Mouse (Mus musculus) cerebellum, adult 8-10 months (tissue): ENCODE measurements around the gene Alkbh6.

Experiments used
- DNase-seq: peaks from one replicate; pipeline ENCODE4 v3.0.0; 2022

Gene Alkbh6

DNA sequence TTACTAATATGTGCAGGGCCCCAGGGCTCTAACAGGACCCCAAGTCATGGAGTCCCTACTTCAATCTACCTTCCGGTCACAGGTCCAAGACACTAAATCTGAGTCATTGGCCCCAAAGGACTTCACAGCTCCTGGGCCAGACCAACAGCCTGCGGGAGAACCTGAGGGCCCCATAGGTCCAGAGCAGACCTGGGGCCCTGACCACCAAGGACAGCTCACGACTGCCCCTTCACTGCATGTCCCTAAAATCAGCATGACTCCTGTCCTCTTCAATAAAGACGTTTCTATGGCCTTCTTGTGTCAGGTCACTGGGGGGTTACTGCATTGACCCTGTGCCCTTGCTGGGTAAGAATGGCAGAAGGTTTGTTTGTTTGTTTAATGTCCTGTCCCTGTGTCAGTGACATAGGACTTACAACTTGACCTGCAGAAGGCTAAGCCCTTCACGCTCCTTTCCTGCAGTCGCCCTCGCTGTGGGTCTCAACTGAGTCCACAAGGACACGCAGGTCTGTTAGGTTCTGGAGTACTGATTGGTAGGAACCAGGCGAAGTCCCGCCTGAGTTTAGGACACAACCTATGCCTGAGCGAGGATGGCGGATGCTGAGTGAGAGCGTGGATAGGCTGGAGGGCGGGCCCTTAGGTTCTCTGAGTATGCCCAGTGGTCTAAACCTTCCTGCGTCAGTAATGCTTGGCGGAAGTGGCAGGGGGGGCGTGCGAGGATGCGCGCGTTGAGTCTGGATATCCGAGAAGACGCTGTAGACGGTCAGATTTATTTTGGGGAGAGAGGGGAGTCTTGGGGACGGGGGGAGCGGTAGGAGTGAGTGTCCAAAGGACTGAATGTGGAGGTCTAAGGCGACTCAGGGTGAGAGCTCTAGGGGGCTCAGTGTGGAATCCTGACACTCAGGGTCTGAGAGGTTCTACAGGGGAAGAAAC is at the start of gene Alkbh6:
Alkbh6 (plus strand) TSS at position 642 of the 930 bp plus-strand sequence.
- peak; percentile 93 for DNase-seq

DNA sequence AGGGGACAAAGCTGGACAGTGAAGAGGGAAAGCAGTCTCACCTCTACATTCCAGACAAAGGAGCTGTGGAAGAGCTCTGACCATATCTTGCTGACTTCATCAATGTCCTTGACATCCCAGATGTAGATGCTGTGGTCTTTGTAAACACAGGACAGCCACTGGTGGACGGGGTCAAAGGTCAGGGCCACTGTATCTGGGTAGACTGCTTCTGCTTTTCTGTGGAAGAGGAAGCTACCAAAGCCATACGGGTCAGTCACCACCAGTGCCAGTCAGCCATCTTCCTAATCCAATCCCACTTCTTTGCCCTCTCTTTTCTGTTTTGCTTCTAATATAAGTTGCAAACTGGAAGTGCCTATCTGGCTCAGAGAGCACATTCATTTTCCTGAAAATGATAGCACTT is 43.5 kb upstream of the Alkbh6 start:
- no peak for DNase-seq

DNA sequence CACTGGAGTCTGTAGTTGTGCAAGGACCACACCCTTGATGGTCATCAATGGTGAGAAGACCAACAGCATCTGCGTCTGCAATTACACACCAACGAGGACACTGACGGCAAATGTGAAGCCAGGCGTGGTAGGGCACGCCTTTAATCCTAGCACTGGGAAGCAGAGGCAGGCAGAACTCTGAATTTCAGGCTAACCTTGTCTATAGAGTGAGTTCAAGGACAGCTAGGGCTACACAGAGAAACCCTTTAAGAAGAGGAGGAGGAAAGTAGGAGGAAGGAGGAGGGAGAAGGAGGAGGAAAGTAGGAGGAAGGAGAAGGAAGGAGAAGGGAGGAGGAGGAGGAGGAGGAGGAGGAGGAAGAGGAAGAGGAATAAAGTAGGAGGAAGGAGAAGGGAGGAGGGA is 43.0 kb upstream of the Alkbh6 start:
- no peak for DNase-seq

DNA sequence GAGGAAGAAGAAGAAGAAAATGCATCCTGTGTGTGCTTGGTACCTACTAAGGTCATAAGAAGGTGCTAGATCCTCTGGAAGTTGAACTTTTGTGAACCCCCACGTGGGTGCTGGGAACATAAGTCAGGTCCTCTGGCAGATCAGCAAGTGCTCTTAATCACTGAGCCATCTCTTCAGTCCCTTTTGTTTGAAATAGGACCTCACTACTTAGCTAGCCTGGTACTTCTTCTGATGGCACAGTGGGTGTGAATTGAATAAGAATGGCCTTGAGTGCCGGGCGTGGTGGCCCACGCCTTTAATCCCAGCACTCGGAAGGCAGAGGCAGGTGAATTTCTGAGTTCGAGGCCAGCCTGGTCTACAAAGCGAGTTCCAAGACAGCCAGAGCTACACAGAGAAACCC is 42.6 kb upstream of the Alkbh6 start:
- DNase-seq: no peak

DNA sequence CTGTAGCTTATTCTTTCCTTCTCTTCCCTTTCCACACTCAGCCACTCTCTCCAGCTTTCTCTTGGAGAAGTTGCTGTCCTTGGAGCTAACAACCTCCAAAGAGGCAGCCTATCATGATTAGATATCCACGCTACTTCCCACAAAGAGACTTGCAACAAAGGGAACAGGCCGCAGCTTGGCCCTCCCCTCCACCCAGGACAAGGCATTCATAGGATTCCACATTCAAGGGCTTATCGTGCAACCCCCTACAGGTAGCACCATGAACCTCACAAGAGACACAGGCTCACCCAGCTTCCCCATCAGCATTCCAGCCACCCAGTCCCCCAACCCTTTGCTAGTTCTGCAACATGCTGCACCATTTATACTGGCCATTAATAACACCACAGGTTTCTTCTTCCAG is 41.7 kb upstream of the Alkbh6 start:
- no peak for DNase-seq

DNA sequence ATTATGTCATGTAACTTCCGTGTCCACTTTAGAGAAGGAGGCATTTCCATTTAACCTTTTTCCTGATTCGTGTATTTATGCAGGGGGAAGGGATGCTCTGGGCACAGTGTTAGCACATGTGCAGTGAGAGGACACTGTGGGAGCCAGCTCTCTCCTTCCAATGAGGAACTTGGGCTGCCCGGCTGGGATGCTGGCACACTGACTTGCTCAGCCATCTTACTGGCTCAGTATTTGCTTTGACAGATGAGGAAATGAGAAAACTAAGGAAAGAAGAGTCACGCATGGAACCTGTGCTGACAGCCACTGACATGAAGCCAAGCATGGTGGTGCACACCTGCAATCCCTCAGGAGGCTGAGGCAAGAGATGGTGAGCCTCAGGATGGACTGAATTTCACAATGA is 38.9 kb upstream of the Alkbh6 start:
- no peak for DNase-seq

DNA sequence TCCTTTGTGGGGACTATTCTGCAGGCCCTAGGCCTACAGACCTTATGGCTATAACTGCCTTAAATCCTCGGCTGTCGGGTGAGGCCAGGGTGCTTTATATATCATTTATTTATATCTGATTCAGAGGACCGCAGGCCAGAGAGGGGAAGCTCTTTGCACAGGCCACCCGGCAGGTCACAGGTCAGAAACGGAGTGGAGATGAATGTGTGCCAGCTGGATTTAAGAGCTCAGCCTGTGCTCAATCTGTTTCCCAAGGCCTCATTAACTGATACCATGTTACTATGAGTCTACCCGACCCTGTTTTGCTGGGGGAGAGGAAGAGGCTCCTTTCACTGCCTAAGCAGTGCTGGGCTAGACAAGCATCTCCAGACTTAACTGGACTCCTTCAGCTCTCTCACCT is 34.1 kb upstream of the Alkbh6 start:
- no peak for DNase-seq

DNA sequence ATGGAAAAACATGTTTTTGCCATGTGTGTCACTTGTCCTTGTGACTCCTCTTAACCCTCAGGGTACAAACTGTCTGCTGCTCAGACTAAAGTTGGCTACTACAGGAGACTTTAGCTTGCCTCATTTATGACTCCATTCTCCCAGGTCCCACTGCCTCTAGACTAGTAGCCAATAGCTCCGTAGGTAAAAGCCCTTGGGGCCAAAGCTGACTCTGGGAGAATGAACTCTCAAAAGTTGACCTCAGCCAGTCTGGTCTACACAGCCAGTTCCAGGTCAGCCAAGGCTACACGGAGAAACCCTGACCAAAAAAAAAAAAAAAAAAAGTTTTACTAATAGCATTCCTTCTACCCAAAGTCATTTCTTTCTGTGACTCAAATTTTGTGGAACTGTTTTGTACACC is 29.6 kb upstream of the Alkbh6 start:
- no peak for DNase-seq

DNA sequence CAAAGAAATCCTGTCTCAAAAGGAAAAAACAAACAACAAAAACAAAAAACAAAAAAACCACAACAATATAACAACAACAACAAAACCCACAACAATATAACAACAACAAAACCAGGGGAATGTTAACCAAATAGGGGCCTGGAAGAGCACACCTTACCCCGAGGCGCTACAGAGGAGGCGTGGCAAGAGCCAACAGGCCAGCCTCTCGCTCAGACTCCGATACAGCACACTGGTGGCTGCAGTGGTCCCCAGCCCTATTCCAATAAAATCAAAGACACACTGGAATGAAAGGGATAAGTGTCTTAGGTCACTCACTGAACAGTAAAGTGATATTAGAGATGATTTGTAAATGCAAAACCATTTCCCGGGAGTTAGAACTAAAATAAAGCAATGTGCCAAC is 29.0 kb upstream of the Alkbh6 start:
- DNase-seq: peak; percentile 11

DNA sequence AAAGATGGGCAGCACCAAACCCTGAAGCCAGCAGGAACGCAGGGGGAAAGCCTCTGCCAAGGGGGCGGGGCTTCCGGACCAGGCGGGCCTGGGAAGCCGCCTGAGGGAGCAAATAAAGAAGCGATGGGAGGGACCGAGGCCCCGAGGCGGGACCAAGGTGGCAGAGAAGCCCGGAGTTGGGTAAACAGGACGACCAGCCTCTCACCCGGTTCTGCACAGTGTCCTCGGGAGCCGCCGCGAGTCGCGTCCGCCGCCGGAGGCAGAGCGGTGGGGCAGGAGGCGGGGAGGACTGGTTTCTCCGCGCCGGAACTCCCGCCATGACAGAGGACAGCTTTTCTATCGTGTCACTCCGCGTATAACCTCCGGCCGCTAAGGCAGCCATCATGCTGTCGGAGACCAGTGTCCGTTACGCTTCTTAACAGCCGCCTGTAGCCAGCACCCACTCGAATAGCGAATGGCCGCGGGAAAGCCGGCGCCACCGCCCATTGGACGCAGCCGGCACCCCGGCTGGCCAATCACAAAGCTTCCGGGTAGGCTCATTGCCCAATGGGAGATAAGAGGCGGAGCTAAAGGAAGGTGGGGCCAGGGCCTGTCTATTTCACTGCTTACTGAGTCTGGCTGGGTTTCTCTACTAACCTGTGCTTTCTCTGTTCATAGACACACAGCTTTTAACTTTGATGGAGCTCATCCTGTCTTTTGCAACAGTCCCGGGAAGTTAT is 28.4 kb upstream of the Alkbh6 start, which contains the start of the genes Thap8 and Wdr62:
Thap8 (plus strand) TSS at position 144 of the 719 bp plus-strand sequence.
Wdr62 (minus strand) TSS at position 469 of the 719 bp plus-strand sequence.
- peak; percentile 90 for DNase-seq

DNA sequence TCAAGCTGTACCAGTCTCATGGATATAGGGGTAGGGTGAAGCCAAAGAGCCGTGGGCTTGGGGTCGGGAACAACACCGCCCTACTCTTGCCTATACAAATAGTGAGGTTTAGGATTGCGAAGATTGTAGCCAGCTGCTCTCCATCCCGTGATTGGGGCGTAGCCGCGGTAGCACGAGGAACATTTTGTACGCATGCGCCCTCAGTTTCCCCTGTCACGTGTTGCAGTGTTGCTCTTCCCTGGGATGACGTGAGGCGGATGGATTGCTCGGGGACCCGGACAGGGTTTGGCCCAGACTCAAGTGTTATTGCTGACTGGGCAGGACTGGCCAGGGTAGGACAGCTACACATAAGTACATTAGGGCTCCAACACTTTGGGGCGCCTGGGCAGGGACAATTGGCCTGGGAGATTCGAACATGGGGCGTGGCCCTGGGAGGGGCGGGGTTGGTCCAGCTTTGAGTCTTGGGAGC is 27.8 kb upstream of the Alkbh6 start:
- DNase-seq: peak; percentile 81

DNA sequence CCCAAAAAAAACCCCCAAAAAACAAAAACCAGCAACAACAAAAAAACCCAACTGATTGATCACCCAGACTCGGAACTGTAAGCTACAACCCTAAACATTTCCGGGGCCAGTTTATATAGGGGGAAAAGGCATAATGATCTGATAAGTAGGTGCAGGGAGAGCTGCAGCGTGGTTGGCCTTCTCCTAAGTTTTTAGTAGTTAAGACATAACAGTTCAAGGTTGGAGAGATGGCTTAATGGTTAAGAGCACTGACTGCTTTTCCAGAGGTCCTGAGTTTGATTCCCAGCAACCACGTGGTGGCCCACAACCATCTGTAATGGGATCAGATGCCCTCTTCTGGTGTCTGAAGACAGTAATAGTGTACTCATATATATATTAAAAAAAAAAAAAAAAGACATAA is 27.0 kb upstream of the Alkbh6 start:
- peak; percentile 10 for DNase-seq

DNA sequence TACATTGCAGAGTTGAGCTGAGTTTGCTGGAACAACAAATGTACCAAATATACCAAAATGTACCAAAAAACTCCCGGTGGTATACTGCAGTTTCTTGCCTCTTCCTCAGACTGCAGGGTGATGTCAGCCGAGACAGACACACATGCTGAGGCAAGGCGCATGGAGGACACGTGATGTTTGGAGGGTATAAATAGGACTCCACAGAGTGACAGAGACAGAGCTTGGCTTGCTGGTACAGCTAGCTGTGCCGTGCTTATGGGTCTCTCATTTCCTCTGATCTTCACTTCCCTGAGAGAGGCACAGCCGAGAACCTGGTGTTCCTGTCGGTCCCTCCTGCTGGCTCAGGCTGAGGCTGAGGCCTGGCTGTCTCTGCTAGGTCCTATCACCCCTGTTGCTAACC is 25.8 kb upstream of the Alkbh6 start:
- no peak for DNase-seq

DNA sequence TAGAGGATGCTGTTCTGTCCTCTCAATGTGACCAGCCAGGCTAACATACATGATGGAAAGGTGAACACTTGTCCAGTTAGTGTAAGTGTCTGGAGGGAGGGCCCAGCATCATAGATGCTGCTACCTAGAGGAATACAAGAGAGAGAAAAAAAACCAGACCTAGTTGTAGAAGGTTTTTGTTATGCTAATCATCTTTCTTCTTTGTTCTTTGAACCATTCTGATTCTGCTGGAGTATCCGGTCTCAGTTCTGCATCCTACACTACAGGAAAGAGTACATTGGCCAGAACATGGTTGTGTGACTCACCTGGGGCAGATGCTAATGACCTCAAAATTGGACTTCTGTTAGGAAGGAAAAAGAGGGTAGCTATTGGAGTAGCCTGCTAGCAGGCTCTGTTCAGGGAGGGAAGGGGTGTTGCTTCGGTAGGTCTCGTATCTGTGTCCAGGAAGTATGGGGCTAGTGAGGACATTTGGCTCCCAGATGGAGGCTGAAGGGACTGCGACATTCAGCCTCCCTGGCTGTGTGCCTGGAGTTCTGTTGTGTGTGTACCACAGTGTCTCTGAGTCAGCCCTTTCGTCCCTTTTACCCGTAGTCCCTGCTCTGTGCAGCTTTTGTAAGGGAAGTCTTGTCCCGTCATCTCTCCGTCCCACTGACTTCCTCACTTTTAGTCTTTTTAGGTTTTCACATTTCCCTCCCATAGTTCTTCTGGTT is 21.7 kb upstream of the Alkbh6 start:
- DNase-seq: peak; percentile 83

DNA sequence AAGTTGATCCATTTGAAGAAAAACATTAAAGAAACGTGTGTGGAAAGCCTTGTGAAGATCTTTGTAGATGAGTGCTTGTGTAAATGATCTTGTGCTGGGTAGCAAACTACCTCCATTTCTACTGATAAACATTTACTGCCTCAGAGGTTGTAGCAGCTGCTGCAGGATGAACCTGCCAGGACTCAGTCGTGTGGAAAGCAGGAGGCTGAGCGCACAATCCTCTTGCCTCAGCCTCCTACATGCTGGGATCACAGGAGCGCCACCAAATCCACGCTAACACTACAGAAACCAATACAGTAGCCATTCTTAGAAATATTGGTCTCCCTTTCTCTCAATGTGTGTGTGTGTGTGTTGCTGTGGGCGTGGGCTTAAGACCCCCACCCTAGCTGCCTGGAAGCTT is 20.5 kb upstream of the Alkbh6 start:
- peak; percentile 58 for DNase-seq

DNA sequence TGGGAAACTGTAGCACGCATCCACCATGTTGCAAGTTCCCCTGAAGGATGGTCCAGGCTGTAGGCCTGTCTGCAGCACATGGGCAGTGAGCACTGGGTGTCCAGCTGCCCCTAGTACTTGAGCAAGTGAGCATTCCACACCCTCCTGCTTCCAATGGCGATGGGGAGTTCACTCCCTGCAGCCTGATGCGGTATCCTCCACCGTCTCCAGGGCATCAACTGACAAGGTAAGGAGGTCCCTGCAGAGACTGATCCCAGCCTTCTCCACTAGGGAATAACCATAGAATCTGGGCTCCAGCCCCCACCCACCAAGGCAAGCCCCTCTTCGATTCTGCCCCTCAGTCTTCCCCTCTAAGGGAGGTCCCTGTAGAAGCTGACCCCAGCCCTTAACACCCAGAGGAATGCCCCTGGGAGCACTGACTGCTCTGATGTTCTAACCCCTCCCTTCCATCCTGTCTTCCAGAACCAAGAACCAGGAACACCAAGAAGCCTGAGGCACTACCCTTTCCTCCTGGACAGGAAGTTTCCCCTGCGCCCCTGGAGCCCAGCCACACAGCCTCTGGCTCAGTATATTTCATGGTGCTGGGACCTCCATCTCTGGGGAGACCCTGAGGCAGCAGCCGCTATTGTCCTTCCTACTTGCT is 19.3 kb upstream of the Alkbh6 start:
- DNase-seq: peak; percentile 39

DNA sequence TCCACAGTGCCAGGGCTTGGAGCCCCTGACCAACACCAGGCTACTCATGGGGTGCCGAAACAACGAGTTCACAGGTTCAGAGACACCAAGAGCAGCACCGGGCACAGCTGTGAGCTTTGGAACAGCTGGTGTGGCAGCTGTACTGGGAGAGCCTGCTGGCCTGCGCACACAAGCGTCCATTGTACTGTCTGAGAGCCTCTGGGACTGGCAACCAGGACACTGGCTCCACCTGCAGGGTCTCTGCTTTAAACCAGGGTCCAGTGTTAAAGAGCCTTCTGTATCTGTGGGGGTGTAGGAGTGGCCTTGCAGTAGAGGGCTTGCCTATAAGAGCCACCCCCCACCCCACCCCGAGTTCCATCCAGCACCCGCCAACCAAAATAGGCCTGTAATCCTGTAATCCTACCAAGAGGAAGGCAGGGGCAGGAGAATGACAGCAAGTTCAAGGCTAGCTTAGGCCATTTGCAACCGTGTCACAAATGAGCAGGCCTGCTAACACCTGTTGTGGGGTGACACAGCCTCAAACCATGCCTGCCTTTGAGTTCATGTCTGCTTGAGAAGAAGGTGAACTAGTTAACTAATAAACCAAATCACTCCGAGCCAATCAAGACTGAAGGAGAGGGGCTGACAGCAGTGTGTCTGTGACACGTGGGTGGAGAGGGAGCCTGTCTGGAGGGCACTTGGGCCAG is 18.7 kb upstream of the Alkbh6 start:
- peak; percentile 20 for DNase-seq

DNA sequence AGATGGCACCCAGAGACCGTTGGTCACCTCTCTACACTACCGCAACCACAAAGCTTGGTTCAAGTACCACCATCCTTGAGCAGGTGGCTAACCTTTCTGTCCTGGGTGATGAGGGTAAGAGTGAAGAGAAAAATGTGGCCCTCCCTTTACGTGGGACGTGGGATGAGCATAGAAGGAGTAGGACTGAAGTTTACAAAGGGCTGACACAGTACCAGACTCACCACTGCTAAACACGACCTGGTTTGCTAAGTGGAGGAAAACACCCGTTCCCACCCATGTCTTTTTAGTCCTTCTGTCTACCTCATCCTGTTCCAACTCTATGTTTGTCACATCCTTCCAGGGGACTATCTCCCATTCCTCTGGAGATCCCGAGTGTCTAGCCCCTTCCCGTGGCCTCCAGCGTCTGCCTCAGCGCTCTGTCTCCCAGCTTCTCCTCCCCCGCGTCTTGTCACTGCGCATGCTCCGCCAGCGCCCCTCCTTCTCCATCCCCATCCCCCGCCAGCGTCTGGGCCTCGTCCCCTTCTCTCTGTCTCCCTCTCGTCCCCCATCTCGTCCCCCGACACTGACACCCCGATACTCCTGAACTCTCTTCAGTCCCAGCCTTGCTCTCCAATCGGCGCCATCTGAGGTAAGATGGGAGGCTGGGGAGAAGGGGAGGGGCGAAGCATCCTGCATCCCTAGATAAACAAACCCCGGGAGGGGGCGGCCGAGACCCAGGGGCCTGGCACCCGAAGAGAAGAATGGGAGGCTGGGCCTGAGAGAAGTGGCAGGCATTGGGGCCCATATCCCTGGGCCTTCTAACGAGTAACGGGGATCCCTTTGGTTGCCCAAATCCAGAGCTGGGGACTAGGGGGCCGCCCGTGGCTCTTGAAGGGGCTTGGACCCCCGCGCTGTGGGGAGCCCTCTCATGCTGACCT is 17.0 kb upstream of the Alkbh6 start, which contains the start of gene Clip3:
Clip3 (plus strand) TSS at position 514 of the 917 bp plus-strand sequence.
- peak; percentile 92 for DNase-seq

DNA sequence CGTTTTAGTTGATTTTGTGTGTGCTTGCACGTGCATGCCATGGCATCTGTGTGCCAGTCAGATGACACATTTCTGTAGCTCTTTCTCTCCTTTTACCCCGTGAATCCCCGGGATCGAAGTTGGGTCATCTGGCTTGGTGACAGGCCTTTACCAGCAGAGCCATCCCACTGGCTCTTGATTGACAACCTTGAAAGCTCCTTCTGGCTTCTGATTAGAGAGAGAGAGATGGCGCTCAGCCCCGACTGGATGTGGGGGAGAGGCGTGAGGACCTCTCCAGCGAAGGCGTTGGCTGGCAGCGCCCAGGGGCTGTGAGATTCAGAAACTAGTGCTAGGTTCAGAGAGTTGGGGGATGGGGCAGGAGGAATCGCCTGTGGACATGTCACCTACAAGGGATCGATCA is 14.7 kb upstream of the Alkbh6 start:
- peak; percentile 54 for DNase-seq

DNA sequence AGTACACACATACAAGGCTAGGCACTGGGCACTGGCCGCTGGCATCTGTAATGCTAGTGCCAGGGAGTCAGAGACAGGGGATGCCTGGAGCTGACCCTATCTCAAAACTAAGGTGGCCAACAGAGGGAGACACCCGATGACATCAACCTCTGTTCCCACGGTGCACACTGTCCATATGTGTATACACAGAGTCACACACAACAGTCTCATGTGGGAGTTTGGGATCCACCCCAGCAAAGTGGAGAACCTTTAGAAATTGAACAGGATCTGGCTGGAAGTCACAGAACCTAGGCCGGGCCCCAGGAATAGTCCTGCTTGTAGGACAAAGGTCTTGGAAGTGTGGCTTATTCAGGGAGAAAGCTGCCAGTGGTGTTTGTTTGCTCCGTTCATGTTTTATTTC is 14.2 kb upstream of the Alkbh6 start:
- peak; percentile 48 for DNase-seq

DNA sequence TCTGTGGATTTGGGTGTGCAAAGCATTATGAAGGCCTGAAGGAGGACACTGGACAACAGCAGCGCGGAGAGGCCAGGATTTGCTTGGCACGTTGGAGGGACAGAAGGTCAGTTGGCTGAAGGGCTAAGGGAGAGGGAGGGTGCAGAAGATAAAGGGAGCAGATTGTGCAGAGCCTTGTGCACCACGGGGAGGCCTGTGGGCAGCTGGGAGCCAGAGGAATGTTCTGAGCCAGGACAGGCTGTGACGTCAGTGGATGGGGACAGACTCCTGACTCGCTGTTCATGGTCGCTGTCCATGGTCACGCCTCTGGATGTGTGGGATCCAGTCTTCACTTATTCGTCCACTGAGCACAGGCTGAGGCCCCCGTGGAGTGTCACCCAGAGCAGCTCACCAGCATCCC is 13.4 kb upstream of the Alkbh6 start:
- peak; percentile 93 for DNase-seq
